ENCODE assay signal across 17 mouse cellular contexts in genomic region chr5:118620330-118620910, GRCm38 (mm10). TPM values are rescaled to one million over a fixed set of nuclear protein-coding genes. Genes with fewer than 3 reads are reported as not detected.
A peak's percentile ranks its signal among the peaks of the same experiment; 100 is the strongest.
DNase-seq lines count a peak whose midpoint lies in the region; ATAC-seq and TF ChIP-seq lines count a peak whose summit lies in the region.
"Had no signal": no experiment of that assay in that cellular context is flagged by ENCODE, and none has a peak within 500 bp of the region (broad histone marks: within the 10 kb centered on the region; RNA-seq: fewer than 3 reads in every experiment).

No protein-coding gene starts in this region.

- 85% methylated on average over 7 of the region's 7 CpGs for WGBS in hindbrain, embryonic 12.5 days
- WGBS in hindbrain, embryonic 14.5 days, result 79% methylated on average over 7 of the region's 7 CpGs
- WGBS in neural tube, embryonic 13.5 days, result 80% methylated on average over 7 of the region's 7 CpGs
- WGBS in neural tube, embryonic 15.5 days, result 76% methylated on average over 7 of the region's 7 CpGs

- H3K4me2 ChIP-seq in hindbrain, embryonic 12.5 days (replicated peaks), result no peak overlapping the region
- no peak overlapping the region for H3K4me2 ChIP-seq in hindbrain, embryonic 14.5 days (replicated peaks)
- H3K4me2 ChIP-seq in neural tube, embryonic 13.5 days, result no peak overlapping the region
- no peak overlapping the region for H3K4me2 ChIP-seq in neural tube, embryonic 15.5 days
- H3K4me2 ChIP-seq: liver, embryonic 15.5 days had no signal

- no peak for TF ChIP-seq POLR2A in brain, embryonic 14.5 days (IDR thresholded peaks at IDR 0.05; ENCODE audit: borderline replicate concordance, extremely low read depth, insufficient read depth, insufficient read length, poor library complexity, severe bottlenecking)

- H3K4me3 ChIP-seq in hindbrain, embryonic 12.5 days, result no peak overlapping the region
- no peak overlapping the region for H3K4me3 ChIP-seq in hindbrain, embryonic 14.5 days (replicated peaks; ENCODE audit: low read length)
- no peak overlapping the region for H3K4me3 ChIP-seq in neural tube, embryonic 13.5 days
- H3K4me3 ChIP-seq in neural tube, embryonic 15.5 days (replicated peaks), result no peak overlapping the region
- H3K4me3 ChIP-seq: heart, embryonic 12.5 days; liver, embryonic 15.5 days had no signal

- peaks cover 55% of the 10 kb centered on the region for H3K4me1 ChIP-seq in hindbrain, embryonic 12.5 days
- peaks cover 39% of the 10 kb centered on the region for H3K4me1 ChIP-seq in hindbrain, embryonic 14.5 days (replicated peaks; ENCODE audit: control insufficient read depth, insufficient read depth, low read length)
- peaks cover 69% of the 10 kb centered on the region for H3K4me1 ChIP-seq in neural tube, embryonic 13.5 days (replicated peaks)
- H3K4me1 ChIP-seq in neural tube, embryonic 15.5 days, result peaks cover 60% of the 10 kb centered on the region

- 0 out of 2 replicates have a peak overlapping the region, but pooled peaks have one; percentile 19 for H3K27ac ChIP-seq in hindbrain, embryonic 12.5 days
- no peak overlapping the region for H3K27ac ChIP-seq in hindbrain, embryonic 14.5 days
- H3K27ac ChIP-seq in neural tube, embryonic 13.5 days (replicated peaks), result 0 out of 2 replicates have a peak overlapping the region, but pooled peaks have one; percentile 56
- H3K27ac ChIP-seq in neural tube, embryonic 15.5 days (replicated peaks), result peak overlapping the region; percentile 13; the same call in 1 of the 2 replicates
- H3K27ac ChIP-seq: liver, embryonic 15.5 days had no signal

- no peaks in the 10 kb centered on the region for H3K9me3 ChIP-seq in hindbrain, embryonic 12.5 days (replicated peaks)
- H3K9me3 ChIP-seq in hindbrain, embryonic 14.5 days (ENCODE audit: control insufficient read depth, low read length), result no peaks in the 10 kb centered on the region
- H3K9me3 ChIP-seq in neural tube, embryonic 13.5 days, result no peaks in the 10 kb centered on the region
- no peaks in the 10 kb centered on the region for H3K9me3 ChIP-seq in neural tube, embryonic 15.5 days (replicated peaks)
- H3K9me3 ChIP-seq: G1E; heart, embryonic 12.5 days; liver, embryonic 15.5 days had no signal

- no peak for DNase-seq in hindbrain, embryonic 14.5 days (ENCODE audit: low spot score)
- no peak for DNase-seq in neural tube, embryonic 10.5 days (ENCODE audit: extremely low spot score, low spot score)
- peak; percentile 30 for DNase-seq in brain, embryonic 14.5 days (ENCODE audit: low read depth)
- DNase-seq: adrenal gland, postnatal 14 days; cerebellum, postnatal 10 days; gastrocnemius, postnatal 36 days; heart, postnatal 36 days; kidney, adult 9 months; left cerebral cortex, postnatal 4 days; thymus, adult 2 months had no signal

- no peaks in the 10 kb centered on the region for H3K27me3 ChIP-seq in hindbrain, embryonic 12.5 days
- H3K27me3 ChIP-seq in hindbrain, embryonic 14.5 days (ENCODE audit: control insufficient read depth, insufficient read depth, low read length), result no peaks in the 10 kb centered on the region
- no peaks in the 10 kb centered on the region for H3K27me3 ChIP-seq in neural tube, embryonic 13.5 days
- H3K27me3 ChIP-seq in neural tube, embryonic 15.5 days (replicated peaks), result no peaks in the 10 kb centered on the region
- H3K27me3 ChIP-seq: heart, embryonic 12.5 days; liver, embryonic 15.5 days had no signal

- H3K9ac ChIP-seq in hindbrain, embryonic 12.5 days, result no peak overlapping the region
- H3K9ac ChIP-seq in hindbrain, embryonic 14.5 days, result no peak overlapping the region
- H3K9ac ChIP-seq in neural tube, embryonic 13.5 days, result no peak overlapping the region
- H3K9ac ChIP-seq in neural tube, embryonic 15.5 days (replicated peaks), result no peak overlapping the region
- H3K9ac ChIP-seq: heart, embryonic 12.5 days; liver, embryonic 15.5 days had no signal

- no peaks in the 10 kb centered on the region for H3K36me3 ChIP-seq in hindbrain, embryonic 12.5 days
- no peaks in the 10 kb centered on the region for H3K36me3 ChIP-seq in hindbrain, embryonic 14.5 days (replicated peaks; ENCODE audit: control insufficient read depth, insufficient read depth)
- H3K36me3 ChIP-seq in neural tube, embryonic 13.5 days, result no peaks in the 10 kb centered on the region
- no peaks in the 10 kb centered on the region for H3K36me3 ChIP-seq in neural tube, embryonic 15.5 days
- H3K36me3 ChIP-seq: heart, embryonic 12.5 days had no signal

- TF ChIP-seq CTCF in brain, embryonic 14.5 days (IDR thresholded peaks at IDR 0.05; ENCODE audit: borderline replicate concordance, extremely low read depth, insufficient read depth, insufficient read length), result no peak

- peak; percentile 17; the same call in 1 of the 2 replicates for ATAC-seq in hindbrain, embryonic 12.5 days (ENCODE audit: low FRiP score)
- ATAC-seq in hindbrain, embryonic 14.5 days (ENCODE audit: low FRiP score), result no peak; the same call in 1 of the 2 replicates
- no peak for ATAC-seq in neural tube, embryonic 13.5 days (ENCODE audit: low read depth)
- no peak for ATAC-seq in neural tube, embryonic 15.5 days (ENCODE audit: low FRiP score)
- ATAC-seq in megakaryocyte, adult 5-6 weeks (ENCODE audit: poor library complexity, severe bottlenecking), result no peak

RNA-seq across cellular contexts. Expression of gene Med13l, which starts 59.9 kb away (rescaled TPM):
- 18.1 and 18.7 TPM in 2 replicates for polyA plus RNA-seq in hindbrain, embryonic 12.5 days (2016; fragmentation: Nextera tagmentation; extraction: Ambion mirVana)
- polyA plus RNA-seq in hindbrain, embryonic 14.5 days (2014; fragmentation: Nextera tagmentation; extraction: Ambion mirVana), result 16.3 and 18.0 TPM in 2 replicates
- polyA plus RNA-seq in neural tube, embryonic 13.5 days (2015; fragmentation: Nextera tagmentation; extraction: Ambion mirVana), result 12.9 and 15.2 TPM in 2 replicates
- polyA plus RNA-seq in brain, embryonic 14.5 days (2012; rRNA removed), result 15.5 and 25.9 TPM in 2 replicates
- polyA plus RNA-seq in neural tube, embryonic 15.5 days (2015; fragmentation: Nextera tagmentation; extraction: Ambion mirVana), result 11.5 and 12.3 TPM in 2 replicates
- 25.6 and 30.7 TPM in 2 replicates for total RNA-seq in megakaryocyte, adult 5-6 weeks (2015)
- total RNA-seq in megakaryocyte, adult 5-6 weeks (2017), result 21.5 and 31.8 TPM in 2 replicates
